Mouse (Mus musculus): ENCODE data around the gene Fgf2. TPM values are rescaled to one million over a fixed set of nuclear protein-coding genes. Genes with fewer than 3 reads are reported as not detected.

Fgf2 gene
- total and polyA plus RNA-seq, 3 experiments, result 0.25 to 0.70 TPM; not detected in 1

GRCm38 (mm10) chr3:37420641-37421040, 72.5 kb downstream of the Fgf2 start:
- peak; percentile 27 for DNase-seq (ENCODE audit: extremely low read depth)
- Histone ChIP-seq H3K79me2 (replicated peaks; ENCODE audit: control insufficient read depth, extremely low read depth, insufficient read depth, poor library complexity, severe bottlenecking) (peaks cover 36% of the 10 kb centered on the region), H3K9me3 (replicated peaks; ENCODE audit: low read length) (no peaks in the 10 kb centered on the region), H3K4me2 (ENCODE audit: insufficient read depth, low read depth, poor library complexity, severe bottlenecking) (peak overlapping the region; percentile 95), H3K27ac (ENCODE audit: insufficient read depth, low read depth) (peak overlapping the region; percentile 93), H3K4me1 (ENCODE audit: control insufficient read depth in 1 of 2, insufficient read depth in 2 of 2) (peaks cover 4 to 29% of the 10 kb centered on the region in 2 experiments), H3K4me3 (replicated peaks in 1 of 3; ENCODE audit: low read depth in 2 of 3, low read length in 2 of 3, poor library complexity in 1 of 3) (peak overlapping the region; percentile 78 to 98 (median 96)), H3K9ac (ENCODE audit: insufficient read depth, low read depth) (peak overlapping the region; percentile 86), H3K36me3 (replicated peaks in 1 of 2; ENCODE audit: control insufficient read depth in 1 of 2, insufficient read depth in 1 of 2, low read length in 1 of 2) (peaks cover 2 to 29% of the 10 kb centered on the region in 2 experiments), H3K27me3 (replicated peaks) (no peaks in the 10 kb centered on the region)
- in situ Hi-C loops (cut with MboI; ENCODE audit: low pct_ligation_motif_present, low pct_unique_long_range_greater_than_20kb, low sequenced_read_pairs), result no loop called here
- TF ChIP-seq MAFK (IDR thresholded peaks at IDR 0.05; ENCODE audit: insufficient replicate concordance, low read length), result no peak
- peak; percentile 48; the same call in 1 of the 2 replicates for TF ChIP-seq BHLHE40 (IDR thresholded peaks at IDR 0.05; ENCODE audit: low read depth, low read length)
- no peak for TF ChIP-seq ELF1 (IDR thresholded peaks at IDR 0.05; ENCODE audit: low read depth, low read length)
- dilution Hi-C loops (cut with MboI; ENCODE audit: extremely low pct_ligation_motif_present, extremely low pct_unique_long_range_greater_than_20kb, low sequenced_read_pairs), result no loop called here

GRCm38 (mm10) chr3:37421179-37421578, 73.0 kb downstream of the Fgf2 start:
- Histone ChIP-seq H3K9me3 (replicated peaks; ENCODE audit: low read length) (no peaks in the 10 kb centered on the region), H3K4me1 (ENCODE audit: control insufficient read depth in 1 of 2, insufficient read depth in 2 of 2) (peaks cover 4 to 29% of the 10 kb centered on the region in 2 experiments), H3K79me2 (replicated peaks; ENCODE audit: control insufficient read depth, extremely low read depth, insufficient read depth, poor library complexity, severe bottlenecking) (peaks cover 36% of the 10 kb centered on the region), H3K27ac (ENCODE audit: insufficient read depth, low read depth) (0 out of 2 replicates have a peak overlapping the region, but pooled peaks have one; percentile 12), H3K4me3 (replicated peaks in 1 of 3; ENCODE audit: low read depth in 2 of 3, low read length in 2 of 3, poor library complexity in 1 of 3) (peak overlapping the region; percentile 78 to 98 (median 96)), H3K36me3 (replicated peaks in 1 of 2; ENCODE audit: control insufficient read depth in 1 of 2, insufficient read depth in 1 of 2, low read length in 1 of 2) (peaks cover 2 to 31% of the 10 kb centered on the region in 2 experiments), H3K4me2 (ENCODE audit: insufficient read depth, low read depth, poor library complexity, severe bottlenecking) (peak overlapping the region; percentile 95), H3K27me3 (replicated peaks) (no peaks in the 10 kb centered on the region), H3K9ac (ENCODE audit: insufficient read depth, low read depth) (peak overlapping the region; percentile 86)
- TF ChIP-seq SIN3A (IDR thresholded peaks at IDR 0.05; ENCODE audit: low read length) (peak; percentile 25; the same call in 1 of the 2 replicates), ZMIZ1 (IDR thresholded peaks at IDR 0.05; ENCODE audit: low read depth, low read length) (no peak)
- DNase-seq (ENCODE audit: extremely low read depth), result peak; percentile 48
- dilution Hi-C loops (cut with MboI; ENCODE audit: extremely low pct_ligation_motif_present, extremely low pct_unique_long_range_greater_than_20kb, low sequenced_read_pairs) (no loop called here), in situ Hi-C loops (cut with MboI; ENCODE audit: low pct_ligation_motif_present, low pct_unique_long_range_greater_than_20kb, low sequenced_read_pairs) (no loop called here)

GRCm38 (mm10) chr3:37426069-37426468, 77.9 kb downstream of the Fgf2 start:
- no peak overlapping the region for H3K4me3 ChIP-seq (replicated peaks in 1 of 3; ENCODE audit: low read depth in 2 of 3, low read length in 2 of 3, poor library complexity in 1 of 3)
- in situ Hi-C loops (cut with MboI; ENCODE audit: low pct_ligation_motif_present, low pct_unique_long_range_greater_than_20kb, low sequenced_read_pairs) (no loop called here), dilution Hi-C loops (cut with MboI; ENCODE audit: extremely low pct_ligation_motif_present, extremely low pct_unique_long_range_greater_than_20kb, low sequenced_read_pairs) (no loop called here)
- H3K4me2 ChIP-seq (ENCODE audit: insufficient read depth, low read depth, poor library complexity, severe bottlenecking), result no peak overlapping the region
- no peaks in the 10 kb centered on the region for H3K27me3 ChIP-seq (replicated peaks)
- no peak overlapping the region for H3K9ac ChIP-seq (ENCODE audit: insufficient read depth, low read depth)
- H3K27ac ChIP-seq (ENCODE audit: insufficient read depth, low read depth), result no peak overlapping the region
- H3K36me3 ChIP-seq (replicated peaks in 1 of 2; ENCODE audit: control insufficient read depth in 1 of 2, insufficient read depth in 1 of 2, low read length in 1 of 2), result peaks cover 14 to 63% of the 10 kb centered on the region in 2 experiments
- H3K4me1 ChIP-seq (ENCODE audit: control insufficient read depth in 1 of 2, insufficient read depth in 2 of 2), result peaks cover 4 to 19% of the 10 kb centered on the region in 2 experiments
- TF ChIP-seq ZC3H11A (IDR thresholded peaks at IDR 0.05; ENCODE audit: low read depth, low read length) (no peak), TBP (conservative IDR thresholded peaks at IDR 0.05; ENCODE audit: low read depth, low read length) (no peak), CTCF (conservative IDR thresholded peaks at IDR 0.05 in 1 of 2, IDR thresholded peaks at IDR 0.05 in 1 of 2; ENCODE audit: low read depth in 2 of 2, low read length in 2 of 2) (no peak), JUND (conservative IDR thresholded peaks at IDR 0.05; ENCODE audit: low read depth, low read length) (no peak), ZNF384 (IDR thresholded peaks at IDR 0.05; ENCODE audit: low read depth, low read length) (no peak)
- peaks cover 30% of the 10 kb centered on the region for H3K79me2 ChIP-seq (replicated peaks; ENCODE audit: control insufficient read depth, extremely low read depth, insufficient read depth, poor library complexity, severe bottlenecking)
- no peaks in the 10 kb centered on the region for H3K9me3 ChIP-seq (replicated peaks; ENCODE audit: low read length)
- DNase-seq (ENCODE audit: extremely low read depth), result no peak
